Mouse (Mus musculus): ENCODE data around the gene Nutf2.

GRCm38 (mm10) chr8:105900941-105901616 lies 40.7 kb downstream of the Nutf2 start:
- no peak for TF ChIP-seq MYOG (IDR thresholded peaks at IDR 0.05; ENCODE audit: control insufficient read depth, extremely low read depth, insufficient read length)
- no peak for TF ChIP-seq MYOD1 (IDR thresholded peaks at IDR 0.05; ENCODE audit: control insufficient read depth, insufficient read length, low read depth)
- TF ChIP-seq USF1 (IDR thresholded peaks at IDR 0.05; ENCODE audit: low read depth), result no peak
- no peak for TF ChIP-seq CTCF (IDR thresholded peaks at IDR 0.05; ENCODE audit: control insufficient read depth, insufficient read depth, insufficient read length)
- no peak for TF ChIP-seq MAX (IDR thresholded peaks at IDR 0.05)

All from C2C12 (cell line).